Mouse (Mus musculus) heart, adult 2 months (tissue): ENCODE measurements around the gene Osbpl5. TPM values are rescaled to one million over a fixed set of nuclear protein-coding genes. Genes with fewer than 3 reads are reported as not detected.
A peak's percentile ranks its signal among the peaks of the same experiment; 100 is the strongest.
"Not testable (repeated sequence)": the region's sequence is repeated elsewhere in the genome, so short reads cannot be mapped to it uniquely, and the experiment has no call there.

Experiments used
- DNase-seq, 2 experiments: peaks; one replicate each; pipeline ENCODE4 v3.0.0; 2021
- H3K27ac ChIP-seq: fragments of 200-600 bp; 2 replicates; pipeline ENCODE4 v1.8.1; 2022
- H3K27me3 ChIP-seq: fragments of 200-500 bp; 2 replicates; pipeline ENCODE4 v1.6.1; 2012; ENCODE audit warnings: mild to moderate bottlenecking, low read length, inconsistent platforms, mixed read lengths; ENCODE audit not compliant: control insufficient read depth, insufficient read depth
- H3K36me3 ChIP-seq: fragments of 200-500 bp; 2 replicates; pipeline ENCODE4 v1.6.1; 2012; ENCODE audit warnings: low read length, inconsistent platforms; ENCODE audit not compliant: control insufficient read depth, insufficient read depth
- H3K4me1 ChIP-seq: fragments of 200-500 bp; 2 replicates; pipeline ENCODE4 v1.6.1; 2011; ENCODE audit warnings: low read length; ENCODE audit not compliant: control insufficient read depth, insufficient read depth
- H3K4me3 ChIP-seq: fragments of 200-600 bp; 2 replicates; pipeline ENCODE4 v1.8.1; 2022
- H3K79me2 ChIP-seq: fragments of 200-500 bp; replicated peaks from 2 replicates; pipeline ENCODE4 v1.6.1; 2012; ENCODE audit warnings: mild to moderate bottlenecking, inconsistent platforms, low read length, moderate library complexity, mixed read lengths; ENCODE audit not compliant: control insufficient read depth, insufficient read depth
- H3K9ac ChIP-seq: fragments of 200-500 bp; 2 replicates; pipeline ENCODE4 v1.6.1; 2012; ENCODE audit warnings: low read depth, mild to moderate bottlenecking, control low read depth, inconsistent platforms, low read length, mixed read lengths
- CTCF ChIP-seq: fragments of 200-600 bp; IDR thresholded peaks from 2 replicates; pipeline ENCODE4 v1.8.1; 2022; ENCODE audit warnings: antibody characterized with exemption, mild to moderate bottlenecking, moderate library complexity
- EP300 ChIP-seq: fragments of 200-500 bp; IDR thresholded peaks from 2 replicates; pipeline ENCODE4 v1.6.1; 2011; ENCODE audit warnings: low read depth, low read length, control low read depth; ENCODE audit not compliant: insufficient read depth
- POLR2A ChIP-seq: fragments of 200-500 bp; IDR thresholded peaks from 2 replicates; pipeline ENCODE4 v1.6.1; 2011; ENCODE audit warnings: mild to moderate bottlenecking, low read depth, low read length, control low read depth; ENCODE audit not compliant: insufficient read depth
- WGBS: fragments of 180-500 bp; shearing (Covaris S2); methylation state at CpG from one replicate; pipeline ENCODE4 v1.1.7; 2018; 5-methylcytosine and 5-hydroxymethylcytosine counted together
- intact Hi-C: fragments of 180-260 bp; cut with DNase I; formaldehyde crosslinking; loops from one replicate; pipeline ENCODE4 v1.15.1; 2025
- polyA plus RNA-seq: library from polyadenylated mRNA; depleted of rRNA; stranded (reverse); fragments of >200 nt; gene quantifications from 2 replicates; pipeline ENCODE4 v1.2.3, GENCODE M21; 2012
- total RNA-seq, 2 experiments: library from RNA; stranded (reverse); gene quantifications; 2 replicates each; pipeline ENCODE4 v1.2.3; 2021

Osbpl5 gene
- total and polyA plus RNA-seq, 3 experiments = 14.8 to 21.3 (median 18.0) TPM

GRCm38 (mm10) chr7:143681566-143681965, 75.2 kb downstream of the Osbpl5 start:
- no peak for DNase-seq
- Histone ChIP-seq H3K4me3 (no peak overlapping the region), H3K4me1 (no peaks in the 10 kb centered on the region), H3K79me2 (no peaks in the 10 kb centered on the region), H3K27ac (no peak overlapping the region), H3K36me3 (no peaks in the 10 kb centered on the region), H3K9ac (no peak overlapping the region), H3K27me3 (no peaks in the 10 kb centered on the region)
- intact Hi-C loops = no loop called here
- TF ChIP-seq CTCF = no peak
- TF ChIP-seq EP300 = no peak
- WGBS = 94% methylated on average over 1 of the region's 1 CpGs

DNA sequence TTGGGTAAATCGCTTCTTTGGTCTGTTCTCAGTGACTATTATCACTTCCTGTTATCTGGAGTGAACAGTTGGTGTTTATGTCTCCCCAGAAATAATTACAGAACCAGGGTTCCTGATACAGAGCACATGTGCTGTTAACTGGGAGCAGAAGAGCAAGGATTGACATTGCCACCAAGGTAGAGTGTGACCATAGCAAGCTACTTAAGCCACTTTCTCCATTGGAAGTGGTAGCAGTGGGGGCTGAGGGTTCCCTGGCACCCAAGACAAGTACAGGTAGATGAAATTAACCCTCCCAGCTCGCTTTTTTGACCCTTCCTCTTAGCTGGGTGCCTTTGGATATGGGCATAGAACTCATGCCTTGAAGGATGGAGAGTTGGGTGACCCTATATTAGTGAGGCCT, 75.9 kb downstream of the Osbpl5 start:
- H3K79me2 ChIP-seq, DNase-seq, H3K4me3 ChIP-seq, intact Hi-C loops, H3K9ac ChIP-seq, H3K4me1 ChIP-seq, H3K27ac ChIP-seq, H3K27me3 ChIP-seq, H3K36me3 ChIP-seq: not testable (repeated sequence)
- WGBS = 72% methylated on average over 2 of the region's 2 CpGs

DNA sequence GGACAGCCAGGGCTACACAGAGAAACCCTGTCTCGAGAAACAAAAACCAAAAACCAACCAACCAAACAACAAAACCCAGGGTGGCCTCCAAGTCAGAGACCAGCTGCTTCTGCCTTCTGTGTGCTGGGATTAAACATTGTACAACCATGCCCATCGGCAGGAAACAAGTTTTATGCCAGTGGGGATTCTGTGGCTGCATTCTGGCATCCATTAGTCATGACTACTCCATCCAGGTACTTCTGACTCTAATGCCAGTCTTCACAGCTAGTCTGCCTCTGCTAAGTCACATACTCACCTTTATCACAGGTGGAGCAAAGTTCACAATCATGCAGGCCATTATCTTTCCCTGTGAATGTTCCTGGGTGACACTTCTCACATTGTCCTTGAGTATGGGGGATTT, 77.1 kb downstream of the Osbpl5 start:
- WGBS = 82% methylated on average over 2 of the region's 2 CpGs
- DNase-seq, intact Hi-C loops: not testable (repeated sequence)

GRCm38 (mm10) chr7:143666427-143667311, 90.1 kb downstream of the Osbpl5 start:
- no peak for TF ChIP-seq POLR2A
- TF ChIP-seq CTCF = no peak
- TF ChIP-seq EP300 = no peak
- H3K4me1 ChIP-seq = no peaks in the 10 kb centered on the region
- H3K27ac ChIP-seq = no peak overlapping the region
- no peak for DNase-seq
- no peak overlapping the region for H3K9ac ChIP-seq
- no peaks in the 10 kb centered on the region for H3K27me3 ChIP-seq
- no peaks in the 10 kb centered on the region for H3K79me2 ChIP-seq
- intact Hi-C loops = loop anchor here (2.0 kb wide), 1 partner anchor 28 kb away; no protein-coding TSS in a partner anchor
- H3K4me3 ChIP-seq = no peak overlapping the region
- H3K36me3 ChIP-seq = no peaks in the 10 kb centered on the region

More for the DNA sequence above, 77.1 kb downstream of the Osbpl5 start:
- not testable (repeated sequence) for H3K9ac ChIP-seq, H3K27me3 ChIP-seq, H3K4me3 ChIP-seq, H3K79me2 ChIP-seq, H3K4me1 ChIP-seq, H3K27ac ChIP-seq, H3K36me3 ChIP-seq

DNA sequence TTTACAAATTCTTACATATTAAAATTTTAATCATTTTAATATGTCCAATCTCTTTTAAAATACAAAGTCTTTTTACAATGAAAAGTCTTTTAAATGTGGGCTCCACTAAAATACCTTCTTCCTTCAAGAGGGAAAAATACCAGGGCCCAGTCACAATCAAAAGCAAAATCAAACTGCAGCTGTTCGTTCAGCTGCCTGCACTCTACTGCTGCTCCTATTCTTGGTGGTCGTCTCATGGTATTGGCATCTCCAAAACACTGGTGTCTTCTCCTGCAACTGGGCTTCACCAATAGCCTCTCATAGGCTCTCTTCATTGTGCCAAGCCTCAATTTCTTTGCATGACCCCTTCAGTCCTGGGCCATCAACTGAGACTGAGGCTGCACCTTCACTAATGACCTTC, 93.3 kb downstream of the Osbpl5 start:
- no peak for TF ChIP-seq CTCF
- TF ChIP-seq POLR2A = no peak
- TF ChIP-seq EP300 = no peak
- H3K27me3 ChIP-seq = no peaks in the 10 kb centered on the region
- no peaks in the 10 kb centered on the region for H3K4me1 ChIP-seq
- intact Hi-C loops = no loop called here
- H3K4me3 ChIP-seq = no peak overlapping the region
- H3K9ac ChIP-seq = no peak overlapping the region
- H3K79me2 ChIP-seq = no peaks in the 10 kb centered on the region
- WGBS = 70% methylated on average over 2 of the region's 2 CpGs
- H3K36me3 ChIP-seq = no peaks in the 10 kb centered on the region
- no peak overlapping the region for H3K27ac ChIP-seq
- DNase-seq = no peak

GRCm38 (mm10) chr7:143660797-143661196, 96.0 kb downstream of the Osbpl5 start:
- intact Hi-C loops = no loop called here
- TF ChIP-seq EP300 = no peak
- TF ChIP-seq CTCF = no peak
- no peak for TF ChIP-seq POLR2A
- Histone ChIP-seq H3K27ac (no peak overlapping the region), H3K4me3 (no peak overlapping the region), H3K4me1 (no peaks in the 10 kb centered on the region), H3K79me2 (no peaks in the 10 kb centered on the region), H3K27me3 (no peaks in the 10 kb centered on the region), H3K36me3 (no peaks in the 10 kb centered on the region), H3K9ac (no peak overlapping the region)
- DNase-seq = no peak

- not testable (repeated sequence) for DNase-seq, H3K27ac ChIP-seq, H3K27me3 ChIP-seq, H3K36me3 ChIP-seq, H3K79me2 ChIP-seq, H3K4me1 ChIP-seq, H3K9ac ChIP-seq
- intact Hi-C loops = loop anchor here (1.0 kb wide), 1 partner anchor 50 kb away; the partner anchor contains the start of gene Cars
- H3K4me3 ChIP-seq = peak overlapping the region; percentile 53
- WGBS = 49% methylated on average over 10 of the region's 10 CpGs
Measured at GRCm38 (mm10) chr7:143649769-143650346, 106.9 kb downstream of the Osbpl5 start.
